Mouse (Mus musculus) brain, embryonic 14.5 days (tissue): ENCODE measurements around the gene Nin. TPM values are rescaled to one million over a fixed set of nuclear protein-coding genes. Genes with fewer than 3 reads are reported as not detected.
A peak's percentile ranks its signal among the peaks of the same experiment; 100 is the strongest.

ENCODE experiments used
- DNase-seq: peaks from one replicate; pipeline ENCODE4 v3.0.0-alpha.2; 2011; ENCODE audit warnings: low read depth
- CTCF ChIP-seq: fragments of 200-500 bp; IDR thresholded peaks from 2 replicates; pipeline ENCODE4 v1.5.1; 2012; ENCODE audit warnings: inconsistent platforms, mild to moderate bottlenecking, moderate library complexity, borderline replicate concordance; ENCODE audit not compliant: insufficient read depth, insufficient read length; ENCODE audit errors: extremely low read depth
- POLR2A ChIP-seq: fragments of 200-500 bp; IDR thresholded peaks from 2 replicates; pipeline ENCODE4 v1.6.1; 2012; ENCODE audit warnings: mild to moderate bottlenecking, inconsistent platforms, borderline replicate concordance; ENCODE audit not compliant: poor library complexity, insufficient read depth, insufficient read length, severe bottlenecking; ENCODE audit errors: extremely low read depth
- polyA plus RNA-seq: library from polyadenylated mRNA; depleted of rRNA; stranded (reverse); fragments of >200 nt; gene quantifications from 2 replicates; pipeline ENCODE4 v1.2.3, GENCODE M21; 2012; rRNA removed

Nin gene
- polyA plus RNA-seq, 1 experiment: 23.8 TPM

DNA sequence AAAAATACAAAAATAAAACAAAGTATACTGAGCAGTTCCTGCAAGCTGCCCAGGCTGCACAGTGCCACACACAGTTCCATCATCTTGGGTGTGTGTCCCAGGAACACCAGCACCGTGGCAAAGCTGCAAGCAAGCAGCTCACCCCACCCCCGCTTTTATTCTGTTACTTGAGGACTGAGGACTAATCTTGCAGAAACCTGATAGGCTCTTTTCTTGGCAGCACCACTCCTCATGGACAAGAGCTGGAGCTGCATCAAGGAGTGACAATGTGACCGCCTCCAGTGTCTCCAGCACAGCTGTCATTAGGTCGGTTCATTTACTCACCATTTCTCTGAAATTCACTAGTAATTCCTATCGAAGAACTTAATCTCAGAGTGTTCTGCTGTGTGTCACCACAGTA lies 145.4 kb downstream of the Nin start:
- TF ChIP-seq POLR2A: no peak
- no peak for TF ChIP-seq CTCF
- peak; percentile 9 for DNase-seq

- no peak for DNase-seq
Measured at GRCm38 (mm10) chr12:69967112-69967511, 146.4 kb downstream of the Nin start.

DNA sequence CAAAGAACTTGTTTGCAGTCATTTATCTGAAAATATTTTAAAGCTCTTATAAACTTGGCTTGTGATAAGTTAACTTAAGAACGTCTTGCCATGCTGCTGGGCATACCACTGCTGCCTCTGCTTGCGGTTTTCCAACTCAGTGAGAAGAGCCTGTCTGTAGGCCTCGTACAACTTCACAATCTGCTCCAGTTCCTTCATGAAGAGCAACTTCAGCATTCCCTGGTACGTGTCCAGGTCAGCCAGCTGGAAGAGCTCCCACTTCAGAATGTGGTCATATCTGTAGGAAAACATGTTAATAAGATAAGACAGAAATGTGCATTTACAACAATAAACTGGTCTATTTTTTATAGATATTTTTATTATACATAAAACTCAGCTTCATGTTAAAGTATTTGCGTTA lies 147.4 kb downstream of the Nin start:
- no peak for DNase-seq
- no peak for TF ChIP-seq POLR2A
- no peak for TF ChIP-seq CTCF

More at GRCm38 (mm10) chr12:69967112-69967511, 146.4 kb downstream of the Nin start:
- no peak for TF ChIP-seq CTCF
- TF ChIP-seq POLR2A: no peak

DNA sequence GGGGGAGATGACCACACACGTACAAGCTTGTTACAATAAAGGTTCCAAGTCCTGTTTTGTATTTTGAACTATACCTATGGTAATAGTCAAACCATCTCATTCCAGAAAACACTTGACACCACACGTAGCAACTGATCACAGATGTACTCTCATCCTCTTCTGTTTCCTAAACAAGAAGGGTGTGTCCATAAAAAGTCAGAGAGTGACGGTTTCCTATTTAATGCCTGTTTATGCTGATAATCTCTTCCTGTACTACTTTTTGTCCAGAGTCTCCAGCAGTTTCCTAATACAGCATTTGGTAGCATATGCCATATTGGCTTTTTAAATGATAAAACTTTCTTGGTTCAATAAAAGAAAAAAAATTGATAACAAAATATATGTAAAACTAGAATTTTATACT lies 147.9 kb downstream of the Nin start:
- DNase-seq: no peak
- no peak for TF ChIP-seq CTCF
- no peak for TF ChIP-seq POLR2A

- no peak for DNase-seq
- TF ChIP-seq POLR2A (no peak), CTCF (no peak)
Measured at GRCm38 (mm10) chr12:69963141-69963540, 150.4 kb downstream of the Nin start.

- TF ChIP-seq CTCF (peak; percentile 53; the same call in 1 of the 2 replicates), POLR2A (no peak)
Measured at GRCm38 (mm10) chr12:69962468-69962867, 151.0 kb downstream of the Nin start.

More at GRCm38 (mm10) chr12:69962468-69962867, 151.0 kb downstream of the Nin start:
- peak; percentile 59 for DNase-seq

Other genes starting within 250 kb of the Nin start
- 47.7 and 75.7 TPM in 2 replicates for gene Atl1, start 221.1 kb downstream of the Nin start, polyA plus RNA-seq
- 20.4 and 25.7 TPM in 2 replicates for gene Map4k5, start 220.5 kb downstream of the Nin start, polyA plus RNA-seq
- gene Sav1, start 126.7 kb downstream of the Nin start, polyA plus RNA-seq: 29.6 and 33.4 TPM in 2 replicates
- gene Abhd12b, start 40.4 kb upstream of the Nin start, polyA plus RNA-seq: 0.18 and 0.34 TPM in 2 replicates
- gene Pygl, start 117.8 kb upstream of the Nin start, polyA plus RNA-seq: 5.0 and 6.6 TPM in 2 replicates
- 57.3 and 85.7 TPM in 2 replicates for gene Trim9, start 233.9 kb upstream of the Nin start, polyA plus RNA-seq